Mouse (Mus musculus) cerebellum, adult 9-10 months (tissue): Measurements from ENCODE around the gene Atp6v0d1.

ENCODE experiments used
- DNase-seq: peaks from one replicate; pipeline ENCODE4 v3.0.0; 2022

Atp6v0d1 gene

DNA sequence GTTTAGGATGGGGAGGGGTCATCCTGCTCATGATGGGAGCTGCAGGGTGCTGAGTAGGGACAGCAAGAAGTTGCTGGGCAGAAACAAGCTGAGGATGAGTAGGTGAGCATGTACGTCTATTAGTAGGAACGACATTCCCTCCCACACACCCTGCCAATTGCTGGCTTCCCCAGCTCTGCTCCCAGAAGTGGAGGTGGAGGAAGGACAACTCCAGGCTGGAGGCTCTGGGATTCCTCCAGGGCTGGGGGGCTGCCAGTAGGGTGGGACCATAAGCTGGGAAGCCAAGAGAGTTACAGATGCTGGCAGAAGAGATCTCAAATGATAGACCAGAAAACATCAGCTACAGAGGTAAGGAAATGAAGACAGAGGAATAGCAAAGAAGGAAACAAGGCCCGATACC lies 29.3 kb downstream of the Atp6v0d1 start:
- no peak for DNase-seq

DNA sequence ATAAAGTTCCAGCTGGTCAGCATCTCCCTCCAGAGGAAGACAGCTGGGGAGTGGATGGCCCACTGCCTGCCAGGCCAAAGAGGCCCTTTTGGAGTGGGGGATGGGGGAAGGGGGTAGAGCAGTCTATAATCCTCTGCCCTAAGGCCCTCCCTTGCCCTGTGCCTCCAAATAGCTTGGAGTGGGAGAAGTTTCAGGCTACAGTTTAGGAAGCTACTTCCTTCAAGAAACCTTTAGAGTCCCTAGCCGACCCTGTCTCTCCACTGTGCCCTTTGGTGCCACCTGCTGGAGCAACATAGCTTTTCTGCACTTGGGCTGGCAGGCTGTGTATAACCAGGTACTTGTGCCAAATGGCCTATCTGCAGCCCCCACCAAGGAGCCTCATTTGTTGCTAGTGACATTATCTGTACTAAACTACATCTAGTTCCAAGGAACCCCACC lies 31.9 kb downstream of the Atp6v0d1 start:
- peak; percentile 75 for DNase-seq

DNA sequence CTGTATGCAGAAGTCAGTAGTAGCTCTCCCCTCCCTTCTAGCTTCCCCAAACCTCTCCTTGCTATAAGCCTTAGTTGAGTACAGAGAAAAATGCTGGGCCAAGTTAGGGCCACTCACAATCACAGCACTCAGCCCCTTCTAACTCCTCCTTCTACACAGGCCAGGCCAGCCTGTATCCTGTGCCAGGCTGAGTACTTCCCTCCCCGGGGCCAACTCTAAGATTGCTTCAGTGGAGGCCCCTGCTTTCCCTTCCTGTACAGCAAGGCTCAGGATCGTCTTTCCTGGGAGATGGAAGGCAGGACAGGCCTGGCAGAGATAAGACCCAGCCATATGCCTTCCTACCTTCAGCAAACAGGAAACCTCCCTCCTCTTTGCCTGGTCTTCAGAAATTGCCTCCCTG lies 32.4 kb downstream of the Atp6v0d1 start:
- no peak for DNase-seq

- no peak for DNase-seq
These were observed 34.1 kb downstream of the Atp6v0d1 start for GRCm38 (mm10) chr8:105531774-105532173.

- no peak for DNase-seq
These were observed 36.6 kb downstream of the Atp6v0d1 start for GRCm38 (mm10) chr8:105529271-105529670.

GRCm38 (mm10) chr8:105528206-105528605 lies 37.6 kb downstream of the Atp6v0d1 start:
- DNase-seq = no peak

- DNase-seq = no peak
These were observed 38.7 kb downstream of the Atp6v0d1 start for GRCm38 (mm10) chr8:105527110-105527509.

- DNase-seq = no peak
These were observed 43.0 kb downstream of the Atp6v0d1 start for GRCm38 (mm10) chr8:105522890-105523289.

- no peak for DNase-seq
These were observed 43.7 kb downstream of the Atp6v0d1 start for GRCm38 (mm10) chr8:105521995-105522769.

DNA sequence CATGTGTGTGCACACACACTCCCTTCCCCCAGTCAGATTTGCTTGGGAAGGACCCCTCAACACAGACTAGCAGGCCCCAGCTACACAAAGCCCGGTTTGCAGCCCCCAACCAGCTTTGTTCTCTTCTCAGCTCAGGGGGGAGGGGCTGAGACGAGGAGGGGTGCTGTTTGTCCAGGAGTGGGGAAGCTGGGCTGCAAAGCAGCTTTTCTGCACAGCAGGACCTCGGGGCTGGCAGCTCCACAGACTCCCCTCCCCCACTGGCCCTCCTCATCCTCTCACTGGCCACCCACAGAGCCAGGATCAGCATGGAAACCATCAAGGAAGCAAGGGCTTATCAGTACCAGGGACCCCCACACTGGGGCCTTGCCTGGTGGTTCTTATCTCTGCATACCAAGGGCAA lies 44.8 kb downstream of the Atp6v0d1 start:
- no peak for DNase-seq

- DNase-seq = no peak
These were observed 45.3 kb downstream of the Atp6v0d1 start for GRCm38 (mm10) chr8:105520521-105520920.

DNA sequence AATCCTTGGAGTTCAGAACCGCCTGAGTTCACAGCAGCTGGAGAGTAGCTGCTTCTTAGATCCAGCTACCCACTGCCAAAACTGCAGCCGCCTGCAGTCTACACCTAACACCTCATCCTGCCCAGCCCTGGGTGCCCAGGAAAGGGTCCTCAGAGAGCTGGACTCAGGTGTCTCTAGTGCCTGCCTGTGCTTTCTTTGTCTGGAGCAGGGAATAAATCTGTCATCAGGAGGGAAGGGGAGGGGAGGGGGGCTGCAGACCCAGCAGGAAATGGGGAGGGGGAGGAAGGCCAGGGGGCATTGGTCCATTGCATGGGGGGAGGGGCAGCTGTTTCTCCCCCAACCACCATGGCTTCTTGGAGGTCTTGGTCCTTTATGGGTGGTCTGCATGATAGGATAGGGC lies 46.3 kb downstream of the Atp6v0d1 start:
- no peak for DNase-seq

- no peak for DNase-seq
These were observed 47.2 kb downstream of the Atp6v0d1 start, which contains the start of gene Hsd11b2 for GRCm38 (mm10) chr8:105518436-105519313. Gene Hsd11b2 (plus strand): TSS chr8:105518755.

DNA sequence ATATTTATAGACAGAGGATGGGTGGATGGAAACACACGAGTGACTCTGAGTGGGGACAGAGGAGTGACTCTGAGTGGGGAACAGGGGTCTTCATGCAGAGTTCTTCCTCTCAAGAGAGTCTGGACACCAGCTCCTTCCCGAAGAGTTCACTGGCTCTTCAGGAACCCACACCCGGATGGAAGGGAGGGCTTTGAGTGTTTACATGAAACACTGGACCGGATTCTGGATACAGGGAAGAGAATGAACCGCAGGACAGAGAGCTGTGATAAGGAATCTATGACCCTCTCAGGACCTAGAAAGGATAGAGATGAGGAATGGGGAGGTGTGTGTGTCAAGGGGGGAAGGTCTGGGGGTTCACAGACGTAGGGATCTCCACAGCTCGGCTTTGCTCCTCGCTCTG lies 48.5 kb downstream of the Atp6v0d1 start:
- no peak for DNase-seq

DNA sequence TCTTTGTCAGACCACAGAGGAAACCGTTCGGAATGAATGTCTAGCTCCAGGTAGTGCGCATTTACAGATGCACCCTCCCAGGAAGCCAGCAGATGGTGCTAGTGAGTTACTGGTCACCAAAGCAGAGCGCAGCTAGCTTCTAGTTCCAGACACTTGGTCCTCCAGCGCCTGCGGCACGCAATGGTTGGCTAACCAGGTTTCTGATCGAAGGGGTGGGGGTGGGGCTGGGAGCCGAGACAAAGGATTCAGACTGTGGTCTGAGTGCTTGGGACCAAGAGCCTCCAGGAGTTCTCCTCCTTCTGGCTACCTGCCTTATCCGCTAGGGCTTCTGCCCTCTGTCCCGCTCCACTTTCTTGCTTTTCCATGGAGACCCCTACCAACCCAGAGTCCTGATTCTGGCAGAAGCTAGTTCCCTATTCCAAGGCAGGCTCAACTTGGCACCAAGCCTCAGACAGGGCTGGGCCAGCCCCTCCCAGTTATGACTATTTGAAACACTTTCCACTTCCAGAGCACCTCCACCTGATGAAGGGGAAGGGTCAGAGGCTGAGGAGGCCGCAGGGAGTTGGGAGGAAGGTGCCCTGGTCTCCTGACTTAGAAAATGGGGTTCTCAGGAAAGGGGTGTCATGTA lies 49.7 kb downstream of the Atp6v0d1 start:
- DNase-seq = peak; percentile 85

GRCm38 (mm10) chr8:105514656-105515055 lies 51.2 kb downstream of the Atp6v0d1 start:
- DNase-seq = no peak

- no peak for DNase-seq
These were observed 51.7 kb downstream of the Atp6v0d1 start for GRCm38 (mm10) chr8:105514194-105514593.

- no peak for DNase-seq
These were observed 55.7 kb downstream of the Atp6v0d1 start for GRCm38 (mm10) chr8:105509997-105510735.

- DNase-seq = no peak
These were observed 57.1 kb downstream of the Atp6v0d1 start for GRCm38 (mm10) chr8:105508758-105509157.

DNA sequence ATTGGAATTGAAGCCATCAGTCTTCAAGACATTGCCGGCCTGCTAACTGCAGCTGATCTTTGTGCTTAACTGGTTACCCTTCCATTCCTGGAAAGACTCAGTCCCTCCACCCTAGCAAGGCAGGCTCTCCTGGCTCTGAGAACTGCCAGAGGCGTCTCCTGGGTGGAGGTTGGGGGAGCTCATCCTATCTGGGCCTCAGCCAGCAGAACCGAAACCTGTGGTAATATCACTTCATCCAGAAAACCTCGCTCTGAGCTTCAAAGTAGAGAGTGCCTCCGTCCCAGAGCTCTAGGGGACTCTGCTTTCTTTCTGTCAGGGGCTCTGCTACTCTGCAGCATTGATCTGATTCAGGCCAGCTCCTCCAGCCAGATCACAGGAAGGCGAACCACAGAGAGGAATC lies 58.9 kb downstream of the Atp6v0d1 start:
- no peak for DNase-seq

GRCm38 (mm10) chr8:105504617-105505016 lies 61.2 kb downstream of the Atp6v0d1 start:
- no peak for DNase-seq

DNA sequence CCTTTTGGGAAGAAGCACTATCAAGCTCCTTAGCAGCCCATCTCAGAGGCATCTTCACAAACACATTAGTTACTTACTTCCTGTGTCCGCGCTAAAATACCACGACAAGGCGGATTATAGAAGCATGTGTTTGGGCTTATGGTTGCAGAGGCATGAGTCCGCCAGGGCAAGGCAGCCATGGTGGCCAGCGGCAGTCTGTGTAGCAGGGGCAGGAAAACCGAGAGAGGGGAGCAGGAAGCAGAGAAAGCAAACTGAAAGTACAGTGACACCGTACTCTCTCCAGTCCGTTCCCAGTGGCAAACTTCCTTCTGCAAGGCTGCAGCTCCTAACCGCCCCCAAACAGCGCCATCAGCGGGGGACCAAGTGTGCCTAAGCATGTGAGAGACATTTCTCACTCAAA lies 66.1 kb downstream of the Atp6v0d1 start:
- DNase-seq = no peak
